Mouse (Mus musculus) midbrain, embryonic 12.5 days (tissue): ENCODE data around the gene Ifitm3. TPM values are rescaled to one million over a fixed set of nuclear protein-coding genes. Genes with fewer than 3 reads are reported as not detected.

Source experiments
- ATAC-seq: fragments of 200-750 bp; cut with Nextera tagmentation; 2 replicates; pipeline ENCODE4 v1.8.0; 2017; ENCODE audit warnings: low read depth, moderate TSS enrichment, moderate library complexity; ENCODE audit not compliant: low FRiP score
- H3K27ac ChIP-seq: fragments of 300-500 bp; sonication (generic); replicated peaks from 2 replicates; pipeline ENCODE4 v1.5.1; 2016; ENCODE audit warnings: mild to moderate bottlenecking
- H3K27me3 ChIP-seq: fragments of 300-500 bp; sonication (generic); 2 replicates; pipeline ENCODE4 v1.6.1; 2016; ENCODE audit warnings: mild to moderate bottlenecking
- H3K36me3 ChIP-seq: fragments of 300-500 bp; sonication (generic); 2 replicates; pipeline ENCODE4 v1.6.1; 2016
- H3K4me1 ChIP-seq: fragments of 300-500 bp; sonication (generic); 2 replicates; pipeline ENCODE4 v1.6.1; 2016
- H3K4me2 ChIP-seq: fragments of 300-500 bp; sonication (generic); replicated peaks from 2 replicates; pipeline ENCODE4 v1.6.1; 2016; ENCODE audit warnings: mild to moderate bottlenecking, moderate library complexity
- H3K4me3 ChIP-seq: fragments of 300-500 bp; sonication (generic); 2 replicates; pipeline ENCODE4 v1.5.1; 2016; ENCODE audit warnings: mild to moderate bottlenecking
- H3K9ac ChIP-seq: fragments of 300-500 bp; sonication (generic); replicated peaks from 2 replicates; pipeline ENCODE4 v1.6.1; 2016; ENCODE audit warnings: mild to moderate bottlenecking, moderate library complexity
- H3K9me3 ChIP-seq: fragments of 300-500 bp; sonication (generic); 2 replicates; pipeline ENCODE4 v1.6.1; 2016; ENCODE audit warnings: mild to moderate bottlenecking
- WGBS: fragments of 180-500 bp; shearing (Covaris S2); methylation state at CpG from one replicate; pipeline ENCODE4 v1.1.7; 2016; 5-methylcytosine and 5-hydroxymethylcytosine counted together
- polyA plus RNA-seq: library from polyadenylated mRNA; unstranded; fragments of >200 nt; fragmentation: Nextera tagmentation; extraction: Ambion mirVana; gene quantifications from 2 replicates; pipeline ENCODE4 v1.2.1, GENCODE M21; 2016

Gene Ifitm3
- polyA plus RNA-seq, 1 experiment from 2014 or later: 16.2 TPM

DNA sequence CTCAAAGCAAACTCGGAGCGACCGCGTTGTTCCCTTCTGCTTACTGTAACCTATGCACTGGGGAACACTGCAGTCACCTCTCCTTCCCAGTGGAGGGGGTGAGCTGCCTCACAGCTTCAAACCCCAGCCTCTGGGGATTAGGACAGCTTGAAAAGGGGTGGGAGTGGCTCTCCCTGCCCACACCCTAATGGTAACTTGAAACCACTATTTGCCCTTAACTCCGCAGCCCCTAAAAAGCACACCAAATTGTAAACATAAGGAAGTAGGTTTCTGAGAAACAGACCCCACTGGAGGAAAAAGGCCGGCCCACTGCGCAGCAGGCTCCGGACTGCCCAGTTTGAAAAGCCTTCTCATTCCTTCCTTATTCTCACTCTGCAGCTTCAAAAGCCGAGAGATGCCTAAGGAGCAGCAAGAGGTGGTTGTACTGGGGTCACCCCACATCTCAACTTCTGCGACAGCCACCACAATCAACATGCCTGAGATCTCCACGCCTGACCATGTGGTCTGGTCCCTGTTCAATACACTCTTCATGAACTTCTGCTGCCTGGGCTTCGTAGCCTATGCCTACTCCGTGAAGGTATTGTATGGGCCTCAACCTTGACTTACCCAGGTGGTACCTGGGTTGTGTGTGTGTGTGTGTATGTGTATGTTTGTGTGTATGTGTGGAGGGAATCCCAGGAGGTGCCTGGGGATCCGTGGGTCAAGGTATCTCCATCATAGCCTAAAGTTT, 42.5 kb downstream of the Ifitm3 start:
- Histone ChIP-seq H3K4me2 (no peak overlapping the region), H3K4me3 (no peak overlapping the region), H3K9me3 (no peaks in the 10 kb centered on the region), H3K4me1 (peaks cover 9% of the 10 kb centered on the region), H3K9ac (no peak overlapping the region), H3K27me3 (peaks cover 4% of the 10 kb centered on the region; the same call in 1 of the 2 replicates), H3K27ac (no peak overlapping the region), H3K36me3 (no peaks in the 10 kb centered on the region)
- WGBS: 8% methylated on average over 14 of the region's 14 CpGs
- ATAC-seq: no peak

DNA sequence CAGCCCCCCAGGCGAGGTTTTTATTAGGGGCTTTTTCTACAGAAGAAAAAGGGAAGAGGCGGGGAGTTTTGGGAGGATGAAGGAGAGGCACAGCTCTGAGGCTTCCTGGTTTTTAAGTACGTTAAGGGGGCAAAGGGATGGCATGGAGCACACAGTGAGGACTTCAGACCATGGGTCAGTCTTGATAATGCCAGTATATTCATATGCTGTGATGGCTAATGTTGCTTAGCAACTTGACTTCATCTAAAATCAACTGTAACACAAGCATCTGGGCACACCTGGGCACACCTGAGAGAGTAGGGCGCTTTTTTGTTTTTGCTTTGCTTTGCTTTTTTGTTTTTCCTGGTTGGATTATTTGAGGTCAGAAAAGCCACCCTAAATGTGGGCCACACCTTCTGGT, 43.6 kb downstream of the Ifitm3 start, which contains the start of gene Ifitm1:
Gene Ifitm1 (plus strand): TSS at position 301 of the 400 bp plus-strand sequence.
- Histone ChIP-seq H3K4me2 (no peak within 1 kb of the TSS), H3K36me3 (no peaks in the 10 kb centered on the region), H3K27ac (no peak within 1 kb of the TSS), H3K4me3 (no peak within 1 kb of the TSS), H3K9ac (no peak within 1 kb of the TSS), H3K9me3 (no peaks in the 10 kb centered on the region), H3K4me1 (peaks cover 9% of the 10 kb centered on the region), H3K27me3 (peaks cover 4% of the 10 kb centered on the region; the same call in 1 of the 2 replicates)
- 80% methylated on average over 4 of the region's 4 CpGs for WGBS
- no peak for ATAC-seq

DNA sequence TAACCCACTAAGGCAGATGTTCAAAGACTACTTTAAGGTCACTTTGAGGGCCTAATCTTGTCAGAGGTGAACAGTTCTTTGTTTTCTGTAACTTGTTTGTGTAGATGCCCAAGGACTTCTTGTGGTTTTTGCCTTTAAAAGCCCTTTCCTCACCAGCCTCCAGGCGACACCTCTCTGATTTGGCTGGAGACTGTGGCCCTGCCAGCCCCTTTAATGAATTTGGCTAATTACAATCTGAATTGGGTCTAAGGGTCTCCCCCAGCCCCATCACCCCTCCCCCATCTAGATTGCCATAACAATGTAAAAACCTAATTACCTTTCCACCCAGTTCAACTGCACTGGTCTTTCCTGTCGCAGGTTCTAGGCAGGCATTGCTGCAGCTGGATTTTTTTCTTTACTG, 47.8 kb downstream of the Ifitm3 start:
- WGBS: 68% methylated on average over 2 of the region's 2 CpGs
- Histone ChIP-seq H3K4me3 (no peak overlapping the region), H3K27me3 (no peaks in the 10 kb centered on the region), H3K4me2 (no peak overlapping the region), H3K9ac (no peak overlapping the region), H3K4me1 (peaks cover 13% of the 10 kb centered on the region), H3K27ac (no peak overlapping the region), H3K36me3 (no peaks in the 10 kb centered on the region), H3K9me3 (no peaks in the 10 kb centered on the region)
- ATAC-seq: no peak

DNA sequence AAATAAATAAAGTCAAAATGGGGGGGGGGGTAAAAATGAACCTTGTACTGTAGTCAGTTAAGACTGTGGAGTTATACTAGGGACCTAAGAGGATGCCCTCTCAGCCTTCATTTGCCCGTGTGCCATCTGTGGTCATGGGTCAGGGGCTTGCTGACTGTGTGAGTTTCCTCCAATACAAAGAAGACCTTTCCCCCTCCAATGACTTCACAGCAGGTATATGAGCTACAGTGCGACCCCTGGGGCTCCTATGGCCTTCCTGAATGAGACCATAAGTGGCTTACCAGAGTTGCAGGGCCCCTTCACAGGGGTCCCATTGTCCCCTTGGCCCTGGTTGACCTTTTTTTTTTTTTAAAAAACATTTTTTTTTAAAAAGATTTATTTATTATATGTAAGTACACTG, 49.2 kb downstream of the Ifitm3 start:
- WGBS: 24% methylated on average over 2 of the region's 2 CpGs
- H3K4me1 ChIP-seq: peaks cover 10% of the 10 kb centered on the region; the same call in 1 of the 2 replicates
- ATAC-seq: no peak
- H3K27ac ChIP-seq: no peak overlapping the region
- no peaks in the 10 kb centered on the region for H3K27me3 ChIP-seq
- H3K4me3 ChIP-seq: no peak overlapping the region
- no peaks in the 10 kb centered on the region for H3K9me3 ChIP-seq
- H3K36me3 ChIP-seq: no peaks in the 10 kb centered on the region
- no peak overlapping the region for H3K4me2 ChIP-seq
- H3K9ac ChIP-seq: no peak overlapping the region

DNA sequence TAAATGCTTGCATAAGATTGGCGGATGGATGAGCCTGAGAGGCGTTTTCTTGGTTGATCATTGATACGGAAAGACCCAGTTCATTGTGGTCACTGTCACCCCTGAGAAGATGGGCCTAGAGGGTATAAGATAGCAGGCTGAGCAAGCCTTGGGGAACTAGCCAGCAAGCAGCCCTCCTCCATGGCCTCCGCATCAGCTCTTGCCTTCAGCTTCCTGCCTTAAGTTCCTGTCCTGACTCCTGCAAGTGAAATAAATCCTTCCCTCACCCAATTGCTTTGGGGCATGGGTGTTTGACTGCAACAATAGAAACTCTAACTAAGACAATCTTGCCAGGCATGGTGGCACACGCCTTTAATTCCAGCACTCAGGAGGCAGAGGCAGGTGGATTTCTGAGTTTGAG, 50.5 kb downstream of the Ifitm3 start:
- H3K36me3 ChIP-seq: no peaks in the 10 kb centered on the region
- 62% methylated on average over 5 of the region's 5 CpGs for WGBS
- no peaks in the 10 kb centered on the region for H3K9me3 ChIP-seq
- no peak overlapping the region for H3K27ac ChIP-seq
- H3K9ac ChIP-seq: no peak overlapping the region
- no peak overlapping the region for H3K4me2 ChIP-seq
- H3K4me3 ChIP-seq: no peak overlapping the region
- H3K27me3 ChIP-seq: no peaks in the 10 kb centered on the region
- peaks cover 21% of the 10 kb centered on the region for H3K4me1 ChIP-seq
- no peak for ATAC-seq

Other genes starting within 250 kb of the Ifitm3 start
- gene Cyp2e1, start 247.0 kb downstream of the Ifitm3 start, polyA plus RNA-seq: not detected in 2 replicates
- 0.15 and 0.41 TPM in 2 replicates for gene Syce1, start 222.9 kb downstream of the Ifitm3 start, polyA plus RNA-seq
- gene Zfp941, start 188.6 kb downstream of the Ifitm3 start, polyA plus RNA-seq: 8.5 and 10.1 TPM in 2 replicates
- 0.29 TPM in 1 of 2 replicates, not detected in the other for gene Urah, start 175.8 kb downstream of the Ifitm3 start, polyA plus RNA-seq
- not detected in 2 replicates for gene Scgb1c1, start 165.2 kb downstream of the Ifitm3 start, polyA plus RNA-seq
- not detected in 2 replicates for gene Odf3, start 163.0 kb downstream of the Ifitm3 start, polyA plus RNA-seq
- gene Gm45785, start 154.4 kb downstream of the Ifitm3 start, polyA plus RNA-seq: 0.20 TPM in 1 of 2 replicates, not detected in the other
- 69.2 and 78.3 TPM in 2 replicates for gene Ric8a, start 153.8 kb downstream of the Ifitm3 start, polyA plus RNA-seq
- gene Bet1l, start 153.2 kb downstream of the Ifitm3 start, polyA plus RNA-seq: 30.9 and 33.2 TPM in 2 replicates
- 279 and 300 TPM in 2 replicates for gene Psmd13, start 128.8 kb downstream of the Ifitm3 start, polyA plus RNA-seq
- 27.4 and 28.9 TPM in 2 replicates for gene Sirt3, start 128.5 kb downstream of the Ifitm3 start, polyA plus RNA-seq
- gene Cox8b, start 110.3 kb downstream of the Ifitm3 start, polyA plus RNA-seq: not detected in 2 replicates
- gene Nlrp6, start 89.9 kb downstream of the Ifitm3 start, polyA plus RNA-seq: 0.08 and 0.18 TPM in 2 replicates
- gene Pgghg, start 69.4 kb downstream of the Ifitm3 start, polyA plus RNA-seq: 13.1 and 14.9 TPM in 2 replicates
- gene Ifitm5, start 60.5 kb downstream of the Ifitm3 start, polyA plus RNA-seq: 0.93 and 0.94 TPM in 2 replicates
- gene Gm45717, start 54.8 kb downstream of the Ifitm3 start, polyA plus RNA-seq: not detected in 2 replicates
- 175 and 198 TPM in 2 replicates for gene Ifitm2, start 54.8 kb downstream of the Ifitm3 start, polyA plus RNA-seq
- gene Ifitm1, start 43.5 kb downstream of the Ifitm3 start, polyA plus RNA-seq: 7.8 and 10.3 TPM in 2 replicates
- gene Ifitm6, start 7.2 kb upstream of the Ifitm3 start, polyA plus RNA-seq: 0.29 TPM in 1 of 2 replicates, not detected in the other
- gene Gm17387, start 18.4 kb upstream of the Ifitm3 start, polyA plus RNA-seq: not detected in 2 replicates
- gene B4galnt4, start 50.3 kb upstream of the Ifitm3 start, polyA plus RNA-seq: 41.9 and 45.3 TPM in 2 replicates
- gene Pkp3, start 67.4 kb upstream of the Ifitm3 start, polyA plus RNA-seq: 1.6 and 1.8 TPM in 2 replicates
- gene Sigirr, start 89.8 kb upstream of the Ifitm3 start, polyA plus RNA-seq: 1.6 and 1.7 TPM in 2 replicates
- gene Ano9, start 107.0 kb upstream of the Ifitm3 start, polyA plus RNA-seq: not detected in 2 replicates
- gene Ptdss2, start 111.6 kb upstream of the Ifitm3 start, polyA plus RNA-seq: 67.5 and 76.6 TPM in 2 replicates
- gene Rnh1, start 162.1 kb upstream of the Ifitm3 start, polyA plus RNA-seq: 47.4 and 54.9 TPM in 2 replicates
- 93.4 and 96.4 TPM in 2 replicates for gene Hras, start 183.2 kb upstream of the Ifitm3 start, polyA plus RNA-seq
- gene Lrrc56, start 183.4 kb upstream of the Ifitm3 start, polyA plus RNA-seq: 13.1 and 14.4 TPM in 2 replicates
- gene Lmntd2, start 203.3 kb upstream of the Ifitm3 start, polyA plus RNA-seq: 3.7 and 3.8 TPM in 2 replicates
- 40.1 and 40.6 TPM in 2 replicates for gene Rassf7, start 205.1 kb upstream of the Ifitm3 start, polyA plus RNA-seq
- gene Phrf1, start 218.0 kb upstream of the Ifitm3 start, polyA plus RNA-seq: 107 and 112 TPM in 2 replicates